Mouse (Mus musculus) lung, postnatal 0 days (tissue): ENCODE results near the gene Iqub. TPM values are rescaled to one million over a fixed set of nuclear protein-coding genes. Genes with fewer than 3 reads are reported as not detected.

Source experiments
- ATAC-seq: fragments of 200-750 bp; cut with Nextera tagmentation; 2 replicates; pipeline ENCODE4 v1.8.0; 2017; ENCODE audit warnings: moderate library complexity
- DNase-seq: peaks from one replicate; pipeline ENCODE4 v3.0.0-alpha.2; 2016; ENCODE audit warnings: low spot score
- H3K27ac ChIP-seq: fragments of 300-500 bp; sonication (generic); 2 replicates; pipeline ENCODE4 v1.5.1; 2014; ENCODE audit warnings: antibody characterized with exemption, mild to moderate bottlenecking, low read length, mixed read lengths
- H3K27me3 ChIP-seq: fragments of 300-500 bp; sonication (generic); replicated peaks from 2 replicates; pipeline ENCODE4 v1.6.1; 2014; ENCODE audit warnings: low read length, mixed read lengths; ENCODE audit not compliant: insufficient read depth
- H3K36me3 ChIP-seq: fragments of 300-500 bp; sonication (generic); 2 replicates; pipeline ENCODE4 v1.6.1; 2014; ENCODE audit warnings: low read length, mixed read lengths; ENCODE audit not compliant: insufficient read depth
- H3K4me1 ChIP-seq: fragments of 300-500 bp; sonication (generic); 2 replicates; pipeline ENCODE4 v1.6.1; 2014; ENCODE audit warnings: antibody characterized with exemption, low read depth, low read length, mixed read lengths; ENCODE audit not compliant: insufficient read depth
- H3K4me2 ChIP-seq: fragments of 300-500 bp; sonication (generic); replicated peaks from 2 replicates; pipeline ENCODE4 v1.6.1; 2014; ENCODE audit warnings: low read depth, mild to moderate bottlenecking, low read length, moderate library complexity, mixed read lengths
- H3K4me3 ChIP-seq: fragments of 300-500 bp; sonication (generic); 2 replicates; pipeline ENCODE4 v1.5.1; 2014; ENCODE audit warnings: low read depth, low read length
- H3K9ac ChIP-seq: fragments of 300-500 bp; sonication (generic); replicated peaks from 2 replicates; pipeline ENCODE4 v1.6.1; 2014; ENCODE audit warnings: low read depth, mild to moderate bottlenecking
- H3K9me3 ChIP-seq: fragments of 300-500 bp; sonication (generic); 2 replicates; pipeline ENCODE4 v1.6.1; 2016; ENCODE audit warnings: low read length, mixed read lengths
- CTCF ChIP-seq: IDR thresholded peaks from 2 replicates; pipeline ENCODE4 v1.5.1; 2016; ENCODE audit warnings: antibody characterized with exemption, mild to moderate bottlenecking
- EP300 ChIP-seq: IDR thresholded peaks from 2 replicates; pipeline ENCODE4 v1.6.1; 2016; ENCODE audit warnings: antibody characterized with exemption, mild to moderate bottlenecking, control low read depth
- WGBS: fragments of 180-500 bp; shearing (Covaris S2); extraction: QIAGEN DNeasy Blood & Tissue Kit; methylation state at CpG from one replicate; pipeline ENCODE4 v1.1.7; 2014; 5-methylcytosine and 5-hydroxymethylcytosine counted together
- polyA plus RNA-seq: library from polyadenylated mRNA; unstranded; fragments of >200 nt; fragmentation: Nextera tagmentation; extraction: Ambion mirVana; gene quantifications from 2 replicates; pipeline ENCODE4 v1.2.1, GENCODE M21; 2015

The Iqub gene
- 1.9 and 2.6 TPM in 2 replicates for polyA plus RNA-seq

DNA sequence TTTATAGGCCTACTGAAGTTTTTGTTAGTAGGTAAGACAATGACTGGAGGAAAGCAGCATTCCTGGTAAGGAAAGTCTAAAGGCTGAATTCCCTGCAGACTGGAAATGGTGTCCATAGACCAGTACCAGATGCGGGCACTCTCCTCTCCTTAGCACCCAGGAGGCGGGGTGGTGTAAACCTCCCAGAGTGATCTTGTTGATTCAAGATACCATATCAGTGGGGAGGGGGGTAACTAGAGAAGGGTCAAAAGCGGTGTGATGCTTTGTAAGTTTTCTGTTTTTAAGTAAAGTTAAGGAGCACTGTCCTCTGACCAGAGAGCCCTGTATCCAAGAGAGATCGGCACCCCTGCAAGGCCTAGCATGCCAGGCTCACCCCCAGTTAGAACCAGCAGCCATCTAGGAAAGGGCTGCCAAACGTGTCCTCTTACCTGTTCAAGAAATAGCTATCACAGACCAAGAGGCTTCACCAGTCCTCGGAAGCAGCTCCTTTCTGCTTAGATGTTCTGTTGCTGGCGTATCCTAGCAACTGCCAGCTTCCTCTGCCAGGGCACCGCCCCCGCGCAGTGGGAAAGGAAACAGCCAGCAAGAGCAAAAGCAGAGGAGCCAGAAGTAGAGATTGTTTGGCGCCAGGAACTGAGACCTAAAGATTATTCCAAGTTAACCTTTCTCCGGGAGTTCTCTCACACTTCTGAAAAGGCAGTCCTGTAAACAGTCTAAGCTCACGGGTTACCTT, at the start of gene Iqub:
Gene Iqub, minus strand, starts transcription at position 516 of the 733 bp plus-strand sequence.
- peak; percentile 78 for DNase-seq
- Histone ChIP-seq H3K36me3 (no peaks in the 10 kb centered on the region), H3K27me3 (no peaks in the 10 kb centered on the region), H3K4me3 (no peak within 1 kb of the TSS), H3K9me3 (no peaks in the 10 kb centered on the region), H3K4me1 (peaks cover 3% of the 10 kb centered on the region; the same call in 1 of the 2 replicates), H3K9ac (no peak within 1 kb of the TSS), H3K4me2 (no peak within 1 kb of the TSS), H3K27ac (no peak within 1 kb of the TSS)
- ATAC-seq, result peak; percentile 76
- no peak for TF ChIP-seq CTCF
- no peak for TF ChIP-seq EP300
- WGBS, result 14% methylated on average over 13 of the region's 13 CpGs

GRCm38 (mm10) chr6:24564081-24564480, 49.2 kb upstream of the Iqub start:
- WGBS, result 64% methylated on average over 9 of the region's 9 CpGs
- no peak for ATAC-seq
- TF ChIP-seq EP300 (no peak), CTCF (no peak)
- H3K4me2 ChIP-seq, result no peak overlapping the region
- H3K4me1 ChIP-seq, result no peaks in the 10 kb centered on the region
- H3K4me3 ChIP-seq, result no peak overlapping the region
- no peaks in the 10 kb centered on the region for H3K27me3 ChIP-seq
- no peak overlapping the region for H3K9ac ChIP-seq
- no peaks in the 10 kb centered on the region for H3K36me3 ChIP-seq
- no peak overlapping the region for H3K27ac ChIP-seq
- no peaks in the 10 kb centered on the region for H3K9me3 ChIP-seq
- no peak for DNase-seq

DNA sequence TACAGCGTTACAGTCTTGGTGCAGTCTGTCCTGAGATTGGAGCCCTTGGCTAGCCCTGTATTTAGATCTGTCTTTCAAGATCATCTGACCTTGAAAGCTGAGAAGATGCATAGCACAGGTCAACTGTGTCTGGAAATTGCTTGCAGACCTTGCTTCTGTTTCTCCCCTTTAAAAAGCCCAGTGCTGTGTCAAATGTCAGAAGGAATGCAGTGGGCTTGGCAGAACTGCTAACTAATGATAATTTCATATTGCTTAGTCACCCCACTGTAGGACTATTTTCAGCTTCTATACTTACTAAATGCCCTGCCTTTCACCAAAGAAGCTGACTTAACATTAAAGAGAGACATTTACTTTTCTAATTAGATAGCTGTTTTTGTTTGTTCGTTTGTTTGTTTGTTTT, 40.6 kb upstream of the Iqub start:
- Histone ChIP-seq H3K9ac (no peak overlapping the region), H3K4me3 (no peak overlapping the region), H3K4me1 (no peaks in the 10 kb centered on the region), H3K9me3 (no peaks in the 10 kb centered on the region), H3K27ac (no peak overlapping the region), H3K36me3 (no peaks in the 10 kb centered on the region), H3K27me3 (no peaks in the 10 kb centered on the region), H3K4me2 (no peak overlapping the region)
- TF ChIP-seq EP300, result no peak
- no peak for TF ChIP-seq CTCF
- no peak for DNase-seq
- 77% methylated on average over 2 of the region's 2 CpGs for WGBS
- no peak for ATAC-seq

DNA sequence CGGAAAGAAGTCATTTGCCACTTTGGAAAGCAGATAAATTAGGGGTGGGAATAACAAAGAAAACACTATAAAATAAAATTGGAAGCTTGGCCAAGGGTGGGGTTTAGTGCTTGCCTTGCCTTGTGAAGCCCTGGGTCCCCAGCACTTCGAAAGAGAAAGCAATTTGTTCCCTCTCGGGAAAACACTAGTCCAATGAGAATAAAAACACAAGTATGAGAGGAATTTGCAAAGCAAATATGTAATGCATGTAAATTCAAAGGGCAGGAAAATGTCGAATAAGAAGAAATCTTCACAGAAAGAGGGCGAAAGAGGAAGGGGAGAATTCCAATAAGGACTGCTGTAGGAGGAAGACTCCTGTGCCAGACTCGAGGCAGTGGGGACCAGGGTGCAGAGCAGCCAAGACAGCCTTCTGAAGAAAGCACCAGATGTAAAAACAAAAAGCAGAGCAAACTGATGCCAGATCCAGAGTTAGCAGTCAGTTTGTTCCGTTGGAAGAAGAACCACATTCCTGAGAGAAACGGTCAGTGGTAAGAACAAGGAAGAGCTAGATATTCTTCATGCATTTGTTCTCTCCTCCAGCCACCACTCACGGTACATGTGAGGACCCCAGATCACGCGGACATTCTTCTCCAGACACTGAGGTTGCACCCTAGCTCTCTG, 39.7 kb upstream of the Iqub start:
- H3K27me3 ChIP-seq, result no peaks in the 10 kb centered on the region
- no peak overlapping the region for H3K9ac ChIP-seq
- peak overlapping the region; percentile 51 for H3K4me2 ChIP-seq
- 30% methylated on average over 11 of the region's 11 CpGs for WGBS
- TF ChIP-seq EP300 (peak; percentile 40; the same call in 1 of the 2 replicates), CTCF (no peak)
- H3K27ac ChIP-seq, result 0 out of 2 replicates have a peak overlapping the region, but pooled peaks have one; percentile 51
- H3K4me3 ChIP-seq, result peak overlapping the region; percentile 14; the same call in 1 of the 2 replicates
- no peaks in the 10 kb centered on the region for H3K4me1 ChIP-seq
- H3K9me3 ChIP-seq, result no peaks in the 10 kb centered on the region
- peak; percentile 38 for DNase-seq
- H3K36me3 ChIP-seq, result no peaks in the 10 kb centered on the region
- ATAC-seq, result no peak; the same call in 1 of the 2 replicates

DNA sequence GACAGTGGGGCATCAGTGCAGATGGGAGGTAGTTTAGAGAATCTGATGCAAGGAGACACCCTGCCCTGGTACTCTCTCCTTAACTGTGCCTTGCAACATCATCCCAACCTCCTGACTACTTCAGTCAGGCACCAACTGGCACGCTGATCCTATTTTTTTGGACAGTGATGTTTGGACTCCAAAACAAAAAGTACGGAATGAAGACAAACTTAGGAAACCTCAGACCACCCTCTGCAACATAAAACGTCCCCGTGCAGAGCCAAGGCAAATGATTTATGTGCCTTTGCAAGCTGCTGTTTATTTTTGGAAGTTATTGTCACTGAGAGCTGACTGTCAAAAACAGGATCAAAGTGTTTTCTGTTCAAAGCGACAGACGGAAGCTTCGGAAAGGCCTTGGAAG, 37.2 kb upstream of the Iqub start:
- no peak for DNase-seq
- TF ChIP-seq EP300 (no peak), CTCF (no peak)

GRCm38 (mm10) chr6:24549801-24550200, 34.9 kb upstream of the Iqub start:
- WGBS, result 74% methylated on average over 2 of the region's 2 CpGs
- H3K27me3 ChIP-seq, result no peaks in the 10 kb centered on the region

More for the DNA sequence above, 37.2 kb upstream of the Iqub start:
- 32% methylated on average over 7 of the region's 7 CpGs for WGBS
- Histone ChIP-seq H3K36me3 (no peaks in the 10 kb centered on the region), H3K4me2 (no peak overlapping the region), H3K4me1 (no peaks in the 10 kb centered on the region), H3K27ac (no peak overlapping the region), H3K4me3 (no peak overlapping the region), H3K9ac (no peak overlapping the region), H3K27me3 (no peaks in the 10 kb centered on the region), H3K9me3 (no peaks in the 10 kb centered on the region)
- ATAC-seq, result no peak

More at GRCm38 (mm10) chr6:24549801-24550200, 34.9 kb upstream of the Iqub start:
- Histone ChIP-seq H3K9me3 (no peaks in the 10 kb centered on the region), H3K4me2 (no peak overlapping the region), H3K4me1 (no peaks in the 10 kb centered on the region; the same call in 1 of the 2 replicates), H3K4me3 (no peak overlapping the region), H3K9ac (no peak overlapping the region), H3K27ac (no peak overlapping the region), H3K36me3 (no peaks in the 10 kb centered on the region)
- no peak for DNase-seq
- ATAC-seq, result no peak
- no peak for TF ChIP-seq CTCF
- TF ChIP-seq EP300, result no peak
